Mouse (Mus musculus) CD4-positive helper T cell, adult 2 months (primary cell): ENCODE measurements at regions not wholly inside any gene's neighbourhood (a gene's known extent, or its start where the extent isn't known, plus 50 kb on each side); places are given as distances from the start of the nearest gene placed in this dataset.

Experiments used
- DNase-seq: peaks from one replicate; pipeline ENCODE4 v3.0.0-alpha.2; 2012; ENCODE audit warnings: low read depth, missing footprints, low spot score

GRCm38 (mm10) chr3:37919450-37920156 lies 195.3 kb upstream of the Gm5148 start:
- DNase-seq = no peak

GRCm38 (mm10) chr3:37916786-37917479 lies 192.6 kb upstream of the Gm5148 start:
- peak; percentile 14 for DNase-seq

DNA sequence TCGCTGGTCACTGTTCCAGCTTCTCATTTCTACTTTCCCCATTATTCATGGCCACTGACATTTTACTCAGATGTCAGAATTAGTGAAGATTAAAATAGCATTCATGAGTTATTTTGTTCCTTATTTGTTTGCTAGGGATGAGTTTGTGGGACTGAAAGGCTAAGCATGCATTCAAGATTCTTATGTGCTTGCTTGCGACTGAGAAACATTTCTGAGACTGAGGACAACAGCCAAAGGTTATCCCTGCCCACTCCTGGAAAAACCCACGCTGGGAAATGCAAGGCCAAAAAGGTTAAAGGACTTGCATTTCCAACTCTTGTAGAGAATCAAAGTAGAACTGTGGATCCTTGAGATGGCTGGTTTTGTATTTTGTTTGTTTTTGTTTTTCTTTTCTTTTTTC lies 192.0 kb upstream of the Gm5148 start:
- DNase-seq = no peak

DNA sequence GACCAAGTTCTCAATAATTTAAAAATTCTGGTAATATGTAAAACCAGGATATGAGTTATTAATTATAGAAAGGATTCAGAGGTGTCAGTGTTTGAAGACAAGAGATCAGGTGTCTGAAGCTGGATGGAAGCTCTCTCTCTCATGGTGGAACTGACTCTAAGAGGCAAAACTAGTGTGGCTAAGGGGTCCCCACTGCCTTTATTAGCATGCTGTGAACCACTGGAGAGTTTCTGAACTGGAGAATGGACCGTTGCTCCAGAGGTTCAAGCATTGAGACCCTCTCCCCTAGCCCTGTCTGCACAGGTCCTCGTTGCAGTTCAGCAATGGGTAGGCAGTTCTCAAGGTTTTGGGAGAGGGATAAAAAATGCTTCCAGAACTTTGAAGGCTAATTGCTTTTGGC lies 191.4 kb upstream of the Gm5148 start:
- DNase-seq = no peak

DNA sequence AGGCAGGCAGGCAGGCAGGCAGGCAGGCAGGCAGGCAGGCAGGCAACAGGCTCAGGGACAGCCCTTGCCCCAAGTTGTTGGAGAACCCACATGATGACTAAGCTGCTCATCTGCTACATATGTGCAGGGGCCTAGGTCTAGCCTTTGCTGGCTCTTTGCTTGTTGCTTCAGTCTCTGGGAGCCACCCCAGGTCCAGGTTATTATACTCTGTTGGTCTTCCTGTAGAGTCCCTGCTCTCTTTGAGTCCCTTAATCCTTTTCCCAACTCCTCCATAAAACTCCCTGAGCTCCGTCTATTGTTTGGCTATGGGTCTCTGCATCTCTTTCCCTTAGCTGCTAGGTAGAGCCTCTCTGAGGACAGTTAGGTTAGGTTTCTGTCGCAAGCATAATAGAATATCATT lies 189.8 kb upstream of the Gm5148 start:
- no peak for DNase-seq

DNA sequence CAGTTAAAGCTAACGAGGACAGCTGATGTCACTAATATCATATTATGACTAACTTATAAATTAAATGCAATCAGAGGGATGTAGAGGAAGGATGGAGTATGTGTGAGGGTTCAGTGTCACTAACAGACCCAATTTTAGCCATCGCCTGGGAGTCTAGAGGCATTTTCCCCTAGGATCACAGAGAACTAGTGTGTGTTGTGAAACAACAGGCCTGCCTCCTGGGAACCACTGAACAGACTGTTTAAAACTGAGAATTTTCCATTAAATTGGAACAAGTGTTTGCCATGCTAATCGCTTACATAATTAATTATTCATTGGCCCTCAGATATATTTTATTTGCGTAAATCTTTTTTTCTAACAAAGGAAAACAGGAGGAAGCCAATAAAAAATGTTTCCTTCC lies 185.5 kb upstream of the Gm5148 start:
- no peak for DNase-seq

- DNase-seq = no peak
These were observed 184.7 kb upstream of the Gm5148 start for GRCm38 (mm10) chr3:37909008-37909407.

DNA sequence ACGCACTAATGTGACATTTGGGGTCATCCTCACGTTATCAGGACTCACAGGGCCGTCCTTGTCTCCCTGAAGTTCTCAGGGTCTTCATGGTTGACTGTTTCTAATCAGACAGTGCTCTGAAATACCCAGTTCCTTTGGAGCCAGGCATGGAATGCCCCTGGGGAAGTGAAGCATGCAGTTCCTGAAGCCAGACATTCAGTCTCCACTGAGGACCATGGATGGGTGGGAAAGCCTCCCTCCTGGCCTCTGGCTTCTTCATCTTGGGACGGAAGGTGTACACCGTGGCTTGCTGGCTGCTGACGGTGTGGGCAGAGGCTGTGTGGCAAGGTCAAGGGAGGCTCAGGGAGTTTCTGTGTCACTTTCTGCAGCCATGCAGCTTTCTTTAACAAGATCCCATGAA lies 184.2 kb upstream of the Gm5148 start:
- no peak for DNase-seq

DNA sequence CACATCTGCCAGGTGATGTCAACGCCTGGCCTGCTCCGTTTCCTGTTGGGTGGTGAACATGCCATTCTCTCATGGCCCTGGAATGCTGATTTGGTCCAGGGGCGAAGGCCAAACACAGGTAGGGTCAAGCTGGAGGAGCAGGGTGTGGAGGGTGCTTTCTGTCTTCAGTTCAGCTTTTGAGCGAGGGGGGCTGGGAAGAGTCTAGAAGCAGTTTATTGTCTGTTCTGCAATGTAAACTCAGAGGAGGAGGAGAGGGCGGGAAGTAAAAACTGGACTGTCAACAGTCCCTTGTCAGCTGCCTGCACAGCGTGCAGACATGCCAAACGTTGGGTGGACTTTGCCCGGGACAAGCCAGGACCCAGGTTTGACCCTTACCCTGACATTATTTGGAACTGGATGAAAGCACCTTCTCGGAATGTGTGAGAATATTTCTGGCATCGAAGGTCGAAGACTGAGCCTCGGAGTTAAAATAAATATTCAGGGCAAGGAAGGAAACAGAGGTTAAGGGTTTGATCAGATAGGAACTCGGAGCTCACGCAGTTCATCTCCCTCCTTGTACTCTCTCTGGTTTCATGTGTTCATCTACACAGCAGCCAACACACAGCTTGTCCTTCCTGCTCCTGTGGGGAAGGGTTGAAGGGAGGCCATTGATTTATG lies 183.3 kb upstream of the Gm5148 start:
- DNase-seq = no peak

GRCm38 (mm10) chr3:37906806-37907251 lies 182.5 kb upstream of the Gm5148 start:
- DNase-seq = no peak

DNA sequence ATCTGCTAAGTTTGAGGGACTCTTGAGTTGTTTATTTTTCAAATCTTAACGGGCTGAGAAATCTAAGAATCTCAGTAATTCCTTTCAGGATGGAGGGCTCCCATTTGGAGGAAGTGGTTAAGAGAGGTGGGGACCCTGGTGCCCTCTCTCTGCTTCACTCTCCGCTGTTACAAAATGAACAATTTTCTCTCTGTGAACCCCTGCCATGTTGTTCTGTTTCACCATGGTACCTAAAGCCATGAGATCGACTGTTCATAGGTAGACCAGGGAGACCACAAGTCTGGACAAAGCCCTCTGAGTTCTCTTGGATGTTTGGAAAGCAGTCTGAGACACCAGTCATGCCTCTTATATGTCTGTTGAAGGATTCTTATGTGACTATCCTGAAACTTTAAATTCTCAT lies 179.9 kb upstream of the Gm5148 start:
- no peak for DNase-seq

GRCm38 (mm10) chr3:37903482-37903881 lies 179.2 kb upstream of the Gm5148 start:
- DNase-seq = no peak

- DNase-seq = no peak
These were observed 178.7 kb upstream of the Gm5148 start for GRCm38 (mm10) chr3:37903021-37903420.

DNA sequence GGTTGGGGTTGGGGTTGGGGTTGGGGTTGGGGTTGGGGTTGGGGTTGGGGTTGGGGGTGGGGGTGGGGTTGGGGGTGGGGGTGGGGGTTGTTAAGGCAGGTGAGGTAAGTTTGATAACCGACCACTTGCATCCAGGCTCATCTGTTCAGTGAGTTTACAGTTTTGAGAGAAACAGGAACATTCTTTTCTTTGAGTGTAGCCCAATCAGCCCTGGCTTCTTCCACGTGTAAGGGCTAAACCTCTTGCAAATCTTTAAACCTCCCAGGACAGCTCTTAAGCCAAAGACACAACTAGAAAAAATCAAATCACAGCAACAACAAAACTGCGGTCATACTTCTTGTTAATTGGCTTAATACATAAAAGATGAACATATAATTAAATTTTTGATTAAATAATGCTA lies 173.1 kb upstream of the Gm5148 start:
- DNase-seq = no peak

GRCm38 (mm10) chr3:37896821-37897311 lies 172.6 kb upstream of the Gm5148 start:
- no peak for DNase-seq

GRCm38 (mm10) chr3:37894599-37894998 lies 170.3 kb upstream of the Gm5148 start:
- no peak for DNase-seq

- DNase-seq = no peak
These were observed 165.9 kb upstream of the Gm5148 start for GRCm38 (mm10) chr3:37890202-37890601.

GRCm38 (mm10) chr3:37888455-37888854 lies 164.2 kb upstream of the Gm5148 start:
- no peak for DNase-seq

DNA sequence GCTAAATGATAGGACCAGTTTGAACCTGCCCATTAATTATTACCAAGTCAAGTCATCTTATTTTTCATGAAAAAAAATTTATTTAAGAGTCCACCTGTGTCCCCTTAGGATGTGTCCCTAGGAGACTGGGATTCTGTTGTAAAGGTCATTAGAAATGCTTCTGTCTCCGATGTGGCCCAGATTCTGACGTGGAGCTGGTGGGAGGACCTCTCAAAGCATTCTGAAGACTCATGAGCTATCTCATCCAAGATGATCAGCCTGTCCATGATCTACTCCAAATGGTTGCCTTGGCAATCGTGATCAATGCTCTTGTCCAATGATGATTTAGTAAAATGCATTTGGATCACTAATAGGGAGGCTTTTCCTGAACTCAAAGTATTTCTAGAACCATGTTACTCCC lies 163.4 kb upstream of the Gm5148 start:
- no peak for DNase-seq

- DNase-seq = no peak
These were observed 162.6 kb upstream of the Gm5148 start for GRCm38 (mm10) chr3:37886705-37887454.

DNA sequence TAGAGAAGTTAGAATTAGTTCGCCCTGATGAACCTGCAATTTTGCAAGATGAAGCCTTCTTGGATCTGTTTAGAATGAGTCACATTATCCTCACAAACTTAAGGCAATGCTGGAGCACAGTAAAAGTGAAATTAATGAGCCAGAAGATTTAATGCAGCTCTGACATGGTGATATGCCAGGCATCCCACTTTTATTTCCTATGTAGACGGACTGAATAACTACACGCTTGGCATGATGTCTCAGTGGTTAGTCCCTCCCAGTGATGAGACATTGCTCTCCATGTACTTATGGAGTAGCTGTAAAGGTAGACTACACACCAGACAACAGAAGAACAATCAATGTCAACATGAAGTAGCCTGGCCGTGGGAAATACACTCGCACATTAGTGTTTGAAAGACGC lies 161.5 kb upstream of the Gm5148 start:
- DNase-seq = no peak

GRCm38 (mm10) chr3:37882417-37882816 lies 158.1 kb upstream of the Gm5148 start:
- DNase-seq = no peak
